Mouse (Mus musculus) midbrain, embryonic 12.5 days (tissue): ENCODE measurements around the gene Prom2. TPM values are rescaled to one million over a fixed set of nuclear protein-coding genes. Genes with fewer than 3 reads are reported as not detected.

Experiments used
- ATAC-seq: fragments of 200-750 bp; cut with Nextera tagmentation; 2 replicates; pipeline ENCODE4 v1.8.0; 2017; ENCODE audit warnings: low read depth, moderate TSS enrichment, moderate library complexity; ENCODE audit not compliant: low FRiP score
- H3K27ac ChIP-seq: fragments of 300-500 bp; sonication (generic); replicated peaks from 2 replicates; pipeline ENCODE4 v1.5.1; 2016; ENCODE audit warnings: mild to moderate bottlenecking
- H3K27me3 ChIP-seq: fragments of 300-500 bp; sonication (generic); 2 replicates; pipeline ENCODE4 v1.6.1; 2016; ENCODE audit warnings: mild to moderate bottlenecking
- H3K36me3 ChIP-seq: fragments of 300-500 bp; sonication (generic); 2 replicates; pipeline ENCODE4 v1.6.1; 2016
- H3K4me1 ChIP-seq: fragments of 300-500 bp; sonication (generic); 2 replicates; pipeline ENCODE4 v1.6.1; 2016
- H3K4me2 ChIP-seq: fragments of 300-500 bp; sonication (generic); replicated peaks from 2 replicates; pipeline ENCODE4 v1.6.1; 2016; ENCODE audit warnings: mild to moderate bottlenecking, moderate library complexity
- H3K4me3 ChIP-seq: fragments of 300-500 bp; sonication (generic); 2 replicates; pipeline ENCODE4 v1.5.1; 2016; ENCODE audit warnings: mild to moderate bottlenecking
- H3K9ac ChIP-seq: fragments of 300-500 bp; sonication (generic); replicated peaks from 2 replicates; pipeline ENCODE4 v1.6.1; 2016; ENCODE audit warnings: mild to moderate bottlenecking, moderate library complexity
- H3K9me3 ChIP-seq: fragments of 300-500 bp; sonication (generic); 2 replicates; pipeline ENCODE4 v1.6.1; 2016; ENCODE audit warnings: mild to moderate bottlenecking
- WGBS: fragments of 180-500 bp; shearing (Covaris S2); methylation state at CpG from one replicate; pipeline ENCODE4 v1.1.7; 2016; 5-methylcytosine and 5-hydroxymethylcytosine counted together
- polyA plus RNA-seq: library from polyadenylated mRNA; unstranded; fragments of >200 nt; fragmentation: Nextera tagmentation; extraction: Ambion mirVana; gene quantifications from 2 replicates; pipeline ENCODE4 v1.2.1, GENCODE M21; 2016

The Prom2 gene
- polyA plus RNA-seq = 0.31 and 0.62 TPM in 2 replicates

DNA sequence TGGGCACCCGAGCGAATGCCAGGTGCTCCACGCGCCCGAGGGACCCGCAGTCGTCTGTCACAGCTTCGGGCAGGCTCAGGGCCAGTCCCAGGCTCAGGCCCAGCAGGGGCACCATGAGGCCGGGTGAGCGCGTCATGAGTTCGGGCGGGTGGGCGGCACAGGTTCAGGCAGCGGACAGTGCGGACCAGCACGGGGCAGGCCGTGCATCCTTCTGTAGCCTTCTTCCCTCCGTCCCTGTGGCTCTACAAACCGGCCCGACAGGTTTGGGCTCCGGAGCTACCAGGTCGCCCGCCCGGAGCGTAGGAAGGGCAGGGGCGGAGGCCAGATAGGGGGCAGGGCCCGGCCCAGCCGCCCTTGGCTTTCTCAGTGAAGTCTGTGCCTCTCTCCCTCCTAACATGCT is at the start of gene Prom2:
Gene Prom2 (minus strand): TSS at position 283 of the 400 bp plus-strand sequence.
- Histone ChIP-seq H3K27ac (no peak within 1 kb of the TSS), H3K9me3 (no peaks in the 10 kb centered on the region), H3K27me3 (peaks cover 58% of the 10 kb centered on the region), H3K4me3 (peak within 1 kb of the TSS; percentile 21), H3K4me1 (peaks cover 5% of the 10 kb centered on the region; the same call in 1 of the 2 replicates), H3K36me3 (no peaks in the 10 kb centered on the region), H3K9ac (no peak within 1 kb of the TSS), H3K4me2 (peak within 1 kb of the TSS; percentile 34)
- 6% methylated on average over 29 of the region's 29 CpGs for WGBS
- ATAC-seq = no peak

DNA sequence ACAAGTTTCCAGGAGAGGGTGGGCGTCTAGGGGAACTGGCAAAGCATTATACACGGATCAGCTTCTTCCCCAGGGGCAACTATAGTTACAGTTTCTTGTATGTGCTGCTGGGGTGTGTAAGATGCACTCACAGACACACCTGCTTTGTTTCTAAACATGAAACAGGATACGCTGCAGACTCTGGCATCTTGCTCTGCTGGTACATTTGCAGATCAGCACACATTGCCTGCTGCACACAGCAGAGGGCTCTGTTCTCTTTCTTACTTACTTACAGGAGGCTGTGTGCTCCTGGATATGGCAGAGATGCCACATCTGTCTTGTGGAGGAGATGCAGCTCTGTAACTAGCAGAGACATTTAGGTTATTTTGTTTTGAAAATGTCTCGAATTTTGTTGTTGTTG is 49.6 kb upstream of the Prom2 start:
- 79% methylated on average over 4 of the region's 4 CpGs for WGBS
- H3K36me3 ChIP-seq = peaks cover 49% of the 10 kb centered on the region
- ATAC-seq = no peak
- H3K4me2 ChIP-seq = no peak overlapping the region
- H3K27ac ChIP-seq = no peak overlapping the region
- H3K9me3 ChIP-seq = no peaks in the 10 kb centered on the region
- no peak overlapping the region for H3K9ac ChIP-seq
- H3K27me3 ChIP-seq = peaks cover 3% of the 10 kb centered on the region; the same call in 1 of the 2 replicates
- no peak overlapping the region for H3K4me3 ChIP-seq
- H3K4me1 ChIP-seq = peaks cover 21% of the 10 kb centered on the region

DNA sequence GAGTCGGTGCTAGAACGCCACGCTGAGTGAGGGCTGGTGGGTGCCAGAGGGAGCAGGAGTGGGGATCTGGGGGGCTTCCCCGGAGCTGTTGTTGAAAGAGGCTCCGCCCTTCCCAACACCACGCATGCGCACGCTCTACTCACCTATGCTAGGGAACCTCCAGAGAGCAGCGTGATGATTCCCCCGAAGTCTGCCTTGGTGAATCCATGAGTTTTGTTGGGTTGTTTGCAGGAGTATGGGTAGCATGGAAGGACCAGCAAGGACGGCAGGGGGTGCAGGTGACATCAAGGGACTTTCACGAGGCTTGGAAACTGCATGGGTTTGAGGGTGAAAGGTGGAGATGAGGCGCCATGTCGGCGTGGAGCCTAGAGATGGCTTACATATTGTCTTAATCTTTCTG is 48.9 kb upstream of the Prom2 start:
- H3K4me1 ChIP-seq = peaks cover 21% of the 10 kb centered on the region
- H3K36me3 ChIP-seq = peaks cover 43% of the 10 kb centered on the region
- no peak overlapping the region for H3K27ac ChIP-seq
- H3K4me3 ChIP-seq = no peak overlapping the region
- no peak overlapping the region for H3K4me2 ChIP-seq
- 80% methylated on average over 15 of the region's 15 CpGs for WGBS
- H3K9ac ChIP-seq = no peak overlapping the region
- ATAC-seq = no peak
- peaks cover 4% of the 10 kb centered on the region; the same call in 1 of the 2 replicates for H3K27me3 ChIP-seq
- H3K9me3 ChIP-seq = no peaks in the 10 kb centered on the region

DNA sequence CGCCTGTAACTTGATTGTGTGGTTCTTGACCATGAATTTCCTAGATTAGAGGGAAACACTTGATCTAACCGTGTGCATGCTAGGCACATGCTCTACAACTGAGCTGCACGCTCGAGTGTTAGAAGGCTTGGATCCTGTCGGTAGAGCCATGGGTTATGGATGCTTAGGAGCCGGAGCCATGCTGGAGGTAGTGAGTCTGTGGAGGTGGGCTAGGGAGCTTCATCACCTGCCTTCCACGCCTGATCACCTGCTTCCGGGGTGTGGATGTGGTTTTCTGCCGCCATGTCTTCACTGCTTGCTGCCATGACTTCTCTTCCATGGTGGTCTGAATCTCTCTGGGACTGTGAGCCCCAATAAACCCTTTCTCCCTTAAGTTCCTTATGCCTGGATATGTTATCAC is 47.6 kb upstream of the Prom2 start:
- Histone ChIP-seq H3K4me1 (peaks cover 27% of the 10 kb centered on the region), H3K9ac (0 out of 2 replicates have a peak overlapping the region, but pooled peaks have one; percentile 15), H3K27me3 (peaks cover 4% of the 10 kb centered on the region; the same call in 1 of the 2 replicates), H3K27ac (no peak overlapping the region), H3K9me3 (no peaks in the 10 kb centered on the region), H3K36me3 (peaks cover 30% of the 10 kb centered on the region), H3K4me3 (peak overlapping the region; percentile 89; the same call in 1 of the 2 replicates), H3K4me2 (no peak overlapping the region)
- no peak for ATAC-seq
- WGBS = 93% methylated on average over 9 of the region's 9 CpGs

DNA sequence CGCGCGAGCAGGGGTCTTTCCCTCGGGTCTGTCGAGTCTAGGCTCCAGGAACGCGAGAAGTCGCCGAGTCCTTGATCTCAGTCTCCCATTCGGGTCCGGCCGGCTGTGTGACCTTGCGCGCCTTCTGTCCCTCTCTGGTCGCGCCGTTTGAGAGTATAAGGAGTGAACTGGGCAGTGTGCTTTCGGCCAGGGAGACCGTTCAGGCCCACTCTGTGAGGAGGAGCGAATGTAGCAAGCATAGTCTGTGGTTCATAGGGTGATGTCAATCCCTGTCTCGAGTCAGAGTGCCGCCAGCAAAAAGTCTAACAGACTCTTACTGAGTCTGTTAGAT is 46.2 kb upstream of the Prom2 start:
- peak overlapping the region; percentile 90 for H3K27ac ChIP-seq
- ATAC-seq = no peak
- WGBS = 1% methylated on average over 22 of the region's 22 CpGs
- H3K9me3 ChIP-seq = no peaks in the 10 kb centered on the region
- H3K4me3 ChIP-seq = peak overlapping the region; percentile 89
- peaks cover 4% of the 10 kb centered on the region; the same call in 1 of the 2 replicates for H3K27me3 ChIP-seq
- peak overlapping the region; percentile 69 for H3K4me2 ChIP-seq
- H3K36me3 ChIP-seq = peaks cover 18% of the 10 kb centered on the region
- H3K9ac ChIP-seq = peak overlapping the region; percentile 77
- peaks cover 32% of the 10 kb centered on the region for H3K4me1 ChIP-seq

DNA sequence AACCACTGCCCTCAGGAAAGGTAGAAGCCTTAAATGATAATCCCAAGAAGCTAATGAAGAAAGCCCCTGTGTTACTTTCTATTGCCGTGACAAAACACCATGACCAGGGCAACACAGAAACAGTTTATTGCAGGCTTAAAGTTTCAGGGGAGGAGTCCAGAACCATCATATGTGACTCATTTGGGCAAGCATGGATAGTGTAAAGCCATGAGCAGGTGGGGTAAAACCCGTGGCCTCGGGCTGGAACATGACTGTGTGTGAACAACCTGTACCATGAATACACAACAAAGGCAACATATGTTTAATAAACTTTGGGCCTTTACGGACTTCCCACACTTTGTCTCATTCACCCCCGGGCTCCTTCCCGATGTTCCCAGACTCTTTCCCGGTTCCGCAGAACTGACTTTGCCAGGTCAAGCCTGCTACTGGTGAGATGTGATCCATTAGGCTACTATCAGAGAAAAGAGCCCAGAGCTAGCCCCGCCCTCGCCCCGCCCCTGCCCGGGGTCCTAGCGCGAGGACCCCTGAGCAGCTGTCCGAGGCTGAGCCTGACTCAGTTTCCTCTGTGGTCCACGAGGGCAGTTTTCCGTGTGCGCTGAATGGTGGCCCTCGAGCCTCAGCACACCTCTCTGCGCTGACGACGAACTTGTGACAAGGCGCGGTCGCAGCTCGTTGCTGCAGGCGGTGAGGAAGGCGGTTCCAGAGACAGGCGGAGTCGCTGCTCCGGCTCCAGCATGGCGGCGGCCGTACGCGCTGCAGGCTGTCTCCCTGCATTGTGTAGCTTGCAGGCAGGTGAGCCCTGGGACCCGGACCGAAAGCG is 45.6 kb upstream of the Prom2 start, which contains the start of the genes Zfp661 and Mrps5:
Gene Zfp661 (minus strand): TSS at position 401 of the 820 bp plus-strand sequence.
Gene Mrps5 (plus strand): TSS at position 529 of the 820 bp plus-strand sequence.
- peak; percentile 88 for ATAC-seq
- Histone ChIP-seq H3K4me2 (peak within 1 kb of the TSS; percentile 69), H3K27me3 (peaks cover 4% of the 10 kb centered on the region; the same call in 1 of the 2 replicates), H3K9ac (peak within 1 kb of the TSS; percentile 77), H3K4me1 (peaks cover 32% of the 10 kb centered on the region), H3K27ac (peak within 1 kb of the TSS; percentile 90), H3K9me3 (no peaks in the 10 kb centered on the region), H3K4me3 (peak within 1 kb of the TSS; percentile 89), H3K36me3 (peaks cover 12% of the 10 kb centered on the region)
- 5% methylated on average over 39 of the region's 39 CpGs for WGBS

DNA sequence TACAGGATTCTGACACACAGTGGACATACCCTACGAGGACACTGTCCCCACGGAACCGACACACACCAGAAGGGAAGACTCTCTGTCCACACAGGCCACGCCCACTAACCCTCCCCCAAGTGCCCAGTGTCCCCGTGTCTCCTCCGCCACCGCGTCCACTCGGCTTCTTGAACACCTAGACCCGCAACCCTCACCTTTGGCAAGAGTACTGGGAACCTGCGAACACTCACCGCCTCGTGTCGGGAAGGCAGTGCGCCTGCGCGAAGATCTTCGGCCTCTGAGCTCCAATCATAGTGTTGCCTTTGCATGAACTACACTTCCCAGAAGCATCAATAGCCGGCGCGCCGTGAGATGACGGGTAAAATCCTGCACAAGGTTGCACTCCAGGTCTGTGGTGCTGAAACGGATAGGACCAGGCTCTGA is 43.2 kb upstream of the Prom2 start:
- Histone ChIP-seq H3K27me3 (peaks cover 4% of the 10 kb centered on the region; the same call in 1 of the 2 replicates), H3K4me2 (peak overlapping the region; percentile 80), H3K4me3 (peak overlapping the region; percentile 62), H3K9ac (peak overlapping the region; percentile 70), H3K9me3 (no peaks in the 10 kb centered on the region), H3K36me3 (0 out of 2 replicates have a peak, but pooled peaks cover 7% of the 10 kb centered on the region), H3K4me1 (peaks cover 32% of the 10 kb centered on the region), H3K27ac (no peak overlapping the region)
- WGBS = under 1% methylated on average over 24 of the region's 24 CpGs
- ATAC-seq = peak; percentile 82

DNA sequence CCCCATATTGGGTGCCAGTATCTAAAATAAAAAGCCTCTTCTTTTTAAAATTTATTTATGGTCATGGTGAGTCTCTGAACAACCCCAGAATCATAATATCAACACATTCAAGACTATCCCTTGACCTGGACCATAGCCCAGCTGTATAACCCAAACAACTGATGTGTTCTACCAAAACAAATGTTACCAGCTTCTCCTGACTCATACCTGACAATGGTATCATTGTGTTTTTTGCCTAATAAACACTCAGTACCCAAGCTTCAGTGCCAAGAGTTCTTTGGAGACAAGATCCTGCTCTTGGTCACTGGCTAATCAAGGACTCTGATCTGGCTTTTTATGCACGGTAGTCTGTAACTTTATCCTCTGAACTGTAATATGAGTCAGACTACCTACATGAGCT is 32.1 kb upstream of the Prom2 start:
- WGBS = 83% methylated on average over 1 of the region's 1 CpGs
- Histone ChIP-seq H3K4me1 (no peaks in the 10 kb centered on the region), H3K9me3 (peaks cover 7% of the 10 kb centered on the region), H3K36me3 (peaks cover 26% of the 10 kb centered on the region), H3K4me3 (no peak overlapping the region), H3K27ac (no peak overlapping the region), H3K4me2 (no peak overlapping the region), H3K27me3 (0 out of 2 replicates have a peak, but pooled peaks cover 5% of the 10 kb centered on the region), H3K9ac (no peak overlapping the region)
- no peak for ATAC-seq

DNA sequence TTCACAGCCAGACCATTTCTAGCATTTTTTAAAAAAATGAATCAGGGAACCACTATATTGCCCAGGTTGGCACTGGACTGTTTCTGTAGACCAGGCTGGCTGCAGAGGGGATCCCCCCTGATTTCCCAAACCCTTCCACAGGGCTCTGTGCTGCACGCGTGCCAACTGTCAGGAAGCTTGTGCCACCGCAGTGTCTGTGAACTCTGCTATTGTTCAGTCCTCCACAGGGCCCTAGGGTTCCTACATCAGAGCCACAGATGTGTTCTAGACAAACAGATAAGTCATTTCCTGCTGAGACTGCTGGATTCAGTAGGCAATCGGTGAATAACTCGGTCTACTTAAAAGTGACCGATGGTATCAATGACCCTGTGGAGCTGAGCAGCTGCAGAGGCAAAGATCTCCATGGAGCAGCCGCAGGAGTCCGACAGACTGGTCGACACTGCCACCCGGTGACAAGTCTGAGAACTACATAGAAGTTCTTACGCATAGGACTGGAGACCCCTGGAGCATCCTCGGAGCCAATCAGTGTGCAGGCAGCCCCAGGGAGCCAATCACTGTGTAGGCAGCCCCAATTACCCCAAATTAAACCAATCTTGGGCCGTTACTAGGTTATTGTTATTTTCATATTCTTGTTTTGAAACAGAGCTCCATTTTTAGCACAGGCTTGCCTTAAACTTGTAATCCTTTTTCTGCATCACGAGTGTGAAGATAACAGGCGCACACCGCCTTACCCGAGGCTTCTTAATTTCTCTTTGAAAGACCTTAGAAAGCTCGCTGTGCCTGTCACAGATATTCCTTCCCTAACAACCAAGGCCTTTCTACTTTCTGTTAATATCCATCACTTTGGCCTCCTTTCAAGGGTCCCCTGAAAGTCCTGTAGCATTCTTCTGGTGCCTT is 18.1 kb upstream of the Prom2 start:
- Histone ChIP-seq H3K9me3 (no peaks in the 10 kb centered on the region), H3K4me3 (peak overlapping the region; percentile 30), H3K9ac (no peak overlapping the region), H3K4me2 (peak overlapping the region; percentile 50), H3K27ac (no peak overlapping the region), H3K36me3 (no peaks in the 10 kb centered on the region), H3K27me3 (peaks cover 23% of the 10 kb centered on the region), H3K4me1 (peaks cover 5% of the 10 kb centered on the region)
- peak; percentile 99 for ATAC-seq
- WGBS = 18% methylated on average over 18 of the region's 18 CpGs

DNA sequence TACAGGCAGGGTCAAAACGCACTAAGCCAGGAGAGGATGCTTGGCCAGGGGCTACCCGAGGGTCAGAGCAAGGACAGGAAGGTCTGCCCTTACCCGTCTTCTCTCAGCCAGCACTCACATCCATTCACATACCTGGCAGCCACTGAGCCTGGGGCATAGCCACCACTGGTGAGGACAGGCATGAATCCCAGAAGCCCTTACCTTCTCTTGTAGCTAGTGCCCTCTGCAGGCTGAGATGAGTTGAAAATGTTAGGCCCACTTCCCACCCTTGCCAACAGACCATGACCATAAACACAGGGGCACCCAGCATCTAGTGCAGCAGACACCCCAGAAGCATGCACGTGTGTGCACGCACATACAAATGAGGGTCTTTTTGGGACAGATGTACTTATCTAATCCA is 9.8 kb upstream of the Prom2 start:
- H3K36me3 ChIP-seq = no peaks in the 10 kb centered on the region

DNA sequence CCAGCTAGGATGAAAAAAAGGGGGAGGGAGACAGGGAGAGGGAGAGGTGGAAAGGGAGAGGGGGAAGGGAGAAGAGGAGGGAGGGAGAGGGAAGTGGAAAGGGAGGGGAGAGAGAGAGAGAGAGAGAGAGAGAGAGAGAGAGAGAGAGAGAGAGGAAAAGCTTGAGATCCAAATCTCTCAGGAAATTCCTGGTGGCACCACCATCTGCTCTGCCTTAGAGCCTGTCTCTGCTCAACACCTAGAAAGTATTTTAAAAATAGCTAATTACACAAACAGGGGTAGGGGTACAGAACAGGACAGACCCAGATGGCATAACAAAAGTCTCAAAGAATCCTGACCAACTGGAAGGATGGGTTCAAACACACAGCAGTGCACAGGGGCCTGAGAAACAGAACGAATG is 9.2 kb upstream of the Prom2 start:
- Histone ChIP-seq H3K9ac (no peak overlapping the region), H3K4me1 (no peaks in the 10 kb centered on the region), H3K4me2 (no peak overlapping the region), H3K9me3 (no peaks in the 10 kb centered on the region), H3K36me3 (no peaks in the 10 kb centered on the region), H3K4me3 (no peak overlapping the region), H3K27ac (no peak overlapping the region), H3K27me3 (peaks cover 10% of the 10 kb centered on the region; the same call in 1 of the 2 replicates)
- no peak for ATAC-seq
- 85% methylated on average over 1 of the region's 1 CpGs for WGBS

More for the DNA sequence above, 9.8 kb upstream of the Prom2 start:
- no peak for ATAC-seq
- no peak overlapping the region for H3K4me3 ChIP-seq
- H3K27me3 ChIP-seq = peaks cover 10% of the 10 kb centered on the region; the same call in 1 of the 2 replicates
- no peaks in the 10 kb centered on the region for H3K4me1 ChIP-seq
- no peaks in the 10 kb centered on the region for H3K9me3 ChIP-seq
- H3K4me2 ChIP-seq = no peak overlapping the region
- 59% methylated on average over 5 of the region's 5 CpGs for WGBS
- no peak overlapping the region for H3K27ac ChIP-seq
- no peak overlapping the region for H3K9ac ChIP-seq
